Mouse (Mus musculus) mesoderm, embryonic 11.5 days (tissue): Measurements from ENCODE around the gene Tmub1.

Experiments
- DNase-seq: peaks from one replicate; pipeline ENCODE4 v3.0.0-alpha.2; 2012; ENCODE audit warnings: low read depth, low spot score

Tmub1 gene

DNA sequence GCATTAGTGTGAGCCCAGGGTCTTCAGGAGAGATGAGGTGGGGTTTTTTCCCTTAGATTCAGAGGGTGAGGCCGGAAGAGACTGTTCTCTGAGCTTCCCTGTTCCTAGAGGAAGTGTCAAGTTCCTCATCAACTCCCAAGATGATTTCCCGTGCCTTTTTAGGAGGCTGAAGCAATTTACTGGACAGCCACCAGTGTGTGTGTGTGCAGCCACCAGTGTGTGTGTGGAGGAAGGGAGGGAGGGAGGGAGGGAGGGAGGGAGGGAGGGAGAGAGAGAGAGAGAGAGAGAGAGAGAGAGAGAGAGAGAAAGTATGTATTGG lies 6.3 kb upstream of the Tmub1 start:
- DNase-seq = no peak

GRCm38 (mm10) chr5:24453283-24453984 lies 5.8 kb upstream of the Tmub1 start:
- DNase-seq = peak; percentile 44

DNA sequence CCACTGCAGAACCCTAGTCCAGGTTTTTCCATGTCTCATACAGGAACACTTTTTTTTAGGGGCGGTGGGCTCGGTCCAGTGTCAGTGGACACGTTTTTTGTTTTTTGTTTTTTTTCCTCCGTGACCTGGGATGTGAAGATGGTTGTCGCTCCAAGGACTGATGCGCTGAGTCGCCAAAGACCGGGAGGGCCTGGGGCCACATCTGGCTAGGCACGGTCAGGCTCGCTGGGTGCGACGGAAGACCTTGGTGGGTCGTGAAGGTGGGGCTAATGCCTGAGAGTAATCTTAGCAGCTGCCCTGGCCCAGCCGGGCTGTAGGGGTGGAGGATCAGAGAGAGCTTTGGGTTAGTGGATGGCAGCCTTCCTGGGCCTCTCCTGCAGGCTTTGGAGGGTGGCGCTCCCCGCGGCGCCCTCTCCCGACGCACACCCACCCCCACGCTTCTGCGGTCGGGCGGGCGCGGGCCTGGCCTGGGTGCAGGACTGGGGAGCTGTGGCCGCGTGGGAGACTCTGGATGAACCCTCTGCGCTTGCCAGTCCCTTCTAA lies 5.1 kb upstream of the Tmub1 start:
- peak; percentile 30 for DNase-seq

GRCm38 (mm10) chr5:24452030-24452690 lies 4.5 kb upstream of the Tmub1 start, which contains the start of gene Agap3:
Gene Agap3 (plus strand): TSS chr5:24452177.
- DNase-seq = peak; percentile 42

DNA sequence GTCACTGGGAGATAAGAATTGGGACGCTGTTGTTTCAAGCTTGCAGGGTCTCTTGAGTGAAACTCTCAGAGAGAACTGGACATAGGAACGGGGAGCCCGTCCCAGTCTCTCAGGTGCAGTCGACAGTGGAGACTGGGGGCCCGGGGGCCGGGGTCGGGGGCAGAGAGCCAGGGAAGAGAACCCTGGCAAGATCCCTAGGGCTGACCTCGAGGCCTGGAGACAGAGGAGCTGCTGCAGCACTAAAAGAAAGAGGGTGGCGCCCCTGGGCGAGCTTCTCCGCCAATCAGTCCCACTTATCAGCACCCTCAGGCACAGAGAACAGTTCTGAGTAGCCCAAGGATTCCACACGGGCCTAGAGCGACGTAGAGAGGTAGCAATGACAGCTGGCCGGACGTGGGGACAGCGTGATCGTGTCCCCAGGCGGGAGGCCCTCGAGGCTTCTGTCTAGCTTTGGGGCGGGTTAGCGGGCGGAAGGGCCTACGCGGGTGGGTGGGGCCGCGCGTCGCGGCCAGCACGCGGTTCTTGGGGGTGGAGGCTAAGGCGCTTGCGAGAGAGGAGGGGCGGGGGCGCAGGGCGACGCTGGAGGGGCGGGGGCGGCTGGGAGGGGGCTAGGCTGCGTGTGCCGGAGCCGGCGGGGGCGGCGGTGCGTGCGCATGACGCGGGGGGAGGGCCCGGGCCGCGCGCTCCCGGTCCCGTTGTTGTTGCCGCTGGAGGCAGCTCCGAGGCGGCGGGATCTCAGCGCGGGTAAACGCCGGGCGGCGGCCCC lies 3.8 kb upstream of the Tmub1 start:
- peak; percentile 91 for DNase-seq

DNA sequence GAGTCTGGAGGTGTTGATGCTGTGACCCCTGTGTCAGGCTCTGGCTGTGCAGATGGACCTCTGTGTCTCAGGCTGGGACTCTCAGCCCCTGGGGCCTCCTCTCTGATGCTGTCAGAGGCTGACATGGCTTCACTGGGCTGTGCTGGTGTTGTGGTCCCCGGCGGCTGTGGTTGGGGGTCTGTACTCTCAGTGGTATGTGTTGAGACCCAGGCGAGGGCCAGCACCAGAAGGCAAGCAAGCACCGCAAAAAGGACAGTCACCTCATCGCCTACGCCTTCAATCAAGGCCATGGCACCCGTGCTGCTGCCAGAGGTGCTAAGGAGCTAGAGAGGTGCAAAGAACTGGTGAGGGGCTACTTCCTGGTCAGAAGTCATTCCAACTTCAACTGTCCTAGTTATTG lies 1.0 kb downstream of the Tmub1 start:
- DNase-seq = no peak

DNA sequence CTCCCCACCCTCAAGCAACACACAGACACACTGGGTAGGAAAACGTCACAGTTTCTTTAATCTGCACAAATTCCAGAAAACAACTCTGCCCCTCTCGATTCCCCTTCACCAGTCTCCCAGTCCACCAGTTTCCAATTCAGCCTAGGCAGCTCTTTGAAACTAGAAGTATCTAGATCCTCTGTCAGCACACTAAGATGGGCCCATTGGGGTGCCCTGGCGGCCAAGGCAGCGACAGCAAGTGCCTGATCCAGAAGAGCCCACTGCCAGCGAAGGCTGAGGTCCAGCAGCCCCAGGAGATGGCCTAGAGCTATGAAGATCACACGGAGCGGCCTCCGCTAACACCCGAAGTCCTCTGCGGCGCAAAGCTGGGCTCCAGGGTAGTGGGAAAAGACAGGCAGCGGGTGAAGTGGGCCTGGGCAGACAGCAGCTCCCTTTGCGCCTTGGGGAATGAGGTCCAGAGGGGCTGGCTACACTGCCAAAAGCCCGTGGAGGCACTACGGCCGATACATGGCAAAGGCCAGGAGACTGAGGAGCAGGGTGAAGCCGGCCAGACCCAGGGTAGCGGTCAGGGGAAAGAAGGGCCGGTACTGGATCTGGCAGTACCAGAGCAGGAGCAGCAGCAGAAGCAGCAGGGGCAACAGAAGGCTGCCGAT lies 2.1 kb downstream of the Tmub1 start:
- no peak for DNase-seq

DNA sequence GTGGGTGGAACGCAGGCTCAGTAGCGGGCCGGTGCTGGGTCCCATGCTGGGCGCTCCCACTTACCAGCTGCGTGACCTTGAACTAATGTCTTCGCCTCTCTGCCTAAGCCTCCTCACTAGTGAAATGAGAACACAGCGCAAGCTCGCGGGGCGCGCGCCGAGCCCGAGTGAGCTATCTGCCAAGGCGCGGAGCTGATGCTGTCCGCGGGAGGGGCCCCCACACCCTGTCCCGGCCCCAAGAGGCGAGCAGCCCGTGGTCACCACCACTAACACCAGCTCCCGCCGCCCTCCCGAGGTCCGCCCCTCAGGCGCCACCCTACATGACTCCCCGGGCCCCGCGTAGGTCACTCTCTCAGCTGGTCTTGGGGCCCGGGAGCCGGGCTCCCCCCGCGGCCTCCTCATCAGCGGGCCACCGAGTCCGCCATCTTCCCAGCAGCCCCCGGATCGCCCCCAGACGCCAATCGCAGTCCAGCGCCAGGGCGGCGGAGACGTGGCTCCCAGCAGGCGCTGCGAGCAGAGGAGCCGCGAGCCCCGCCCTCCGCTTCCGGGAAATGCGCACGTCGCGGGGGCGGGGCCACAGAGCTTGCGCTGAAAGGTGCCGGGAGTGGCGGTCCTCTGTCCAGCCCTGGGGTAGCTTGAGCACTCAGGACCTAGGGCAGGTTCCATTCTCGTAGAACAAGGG lies 2.8 kb downstream of the Tmub1 start, which contains the start of gene Fastk:
Gene Fastk, minus strand, starts transcription at position 542 of the 682 bp plus-strand sequence.
- peak; percentile 92 for DNase-seq

DNA sequence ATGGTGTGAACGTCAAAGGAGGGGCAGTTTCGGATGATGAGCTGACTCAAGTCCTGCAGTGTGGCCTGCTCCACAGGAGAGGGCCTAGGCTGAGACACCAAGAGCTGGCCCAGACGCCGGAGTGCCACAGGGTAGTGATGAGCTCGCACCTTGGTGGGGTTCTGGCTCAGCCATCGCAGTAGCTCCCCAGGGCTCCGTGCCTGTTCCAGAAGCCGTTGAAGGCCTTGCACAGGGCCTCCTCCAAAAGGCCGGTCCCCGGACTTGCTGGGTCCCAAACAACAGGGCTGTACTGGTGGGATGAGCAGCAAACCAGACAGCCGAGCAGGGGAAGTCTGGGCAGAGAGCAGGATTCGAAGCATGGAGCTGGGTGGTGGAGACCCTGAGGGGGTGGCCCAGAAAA lies 3.7 kb downstream of the Tmub1 start:
- DNase-seq = no peak

DNA sequence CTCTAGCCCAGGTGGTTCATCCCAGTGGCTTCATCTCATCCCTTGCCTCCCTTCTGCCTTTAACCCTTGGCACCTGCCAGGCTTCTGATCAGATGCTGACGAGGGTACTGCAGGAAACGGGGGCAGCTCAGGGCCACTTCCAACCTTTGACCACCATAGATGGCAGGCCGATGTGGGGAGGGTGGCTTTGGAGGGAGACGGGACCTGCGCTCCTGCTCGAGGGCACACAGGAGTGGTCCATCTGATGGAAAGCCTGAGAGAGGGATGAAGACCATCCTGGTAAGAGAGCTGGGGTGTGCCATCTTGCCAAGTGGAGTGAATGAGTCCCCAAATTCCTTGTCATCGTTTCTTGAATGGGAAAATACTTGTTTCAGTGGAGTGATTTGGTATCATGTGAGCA lies 4.5 kb downstream of the Tmub1 start:
- DNase-seq = no peak

- DNase-seq = no peak
These were observed 5.6 kb downstream of the Tmub1 start for GRCm38 (mm10) chr5:24442029-24442428.

DNA sequence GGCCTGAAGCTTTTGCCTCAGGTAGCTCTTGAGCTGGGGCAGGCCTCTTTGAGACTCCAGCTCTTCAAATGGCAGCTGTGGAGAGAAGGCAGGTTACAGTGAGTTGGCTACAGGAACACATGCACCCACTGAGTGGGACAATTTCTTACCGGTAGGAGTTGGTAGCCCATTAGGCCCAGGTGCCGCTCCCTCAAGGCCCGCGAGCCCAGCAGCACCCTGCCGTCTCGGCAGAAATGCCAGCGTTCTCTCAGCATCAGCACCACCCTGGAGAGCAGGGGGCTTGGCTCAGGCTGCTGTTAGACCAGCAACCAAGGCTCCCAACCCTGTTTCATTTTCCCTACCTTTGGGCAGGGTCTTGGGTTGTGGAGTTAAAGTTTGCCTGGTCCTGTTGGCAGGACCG lies 6.5 kb downstream of the Tmub1 start:
- DNase-seq = no peak

DNA sequence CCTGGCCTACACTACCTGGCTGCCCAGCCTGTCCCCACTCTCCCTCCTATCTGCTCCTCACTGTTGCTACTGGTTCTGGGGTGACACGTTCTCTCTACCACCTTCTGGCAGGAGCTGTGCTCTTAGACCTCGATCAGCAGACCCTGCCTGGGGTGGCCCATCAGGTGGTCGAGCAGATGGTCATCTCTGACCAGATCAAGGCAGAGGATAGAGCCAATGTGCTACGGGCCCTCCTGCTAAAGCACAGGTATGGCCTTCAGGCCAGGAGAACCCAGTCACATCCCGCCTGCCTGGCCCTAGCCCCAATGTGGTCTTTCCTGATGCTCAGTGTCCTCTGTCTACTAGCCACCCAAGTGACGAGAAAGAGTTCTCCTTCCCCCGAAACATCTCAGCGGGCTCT lies 13.7 kb downstream of the Tmub1 start:
- no peak for DNase-seq

DNA sequence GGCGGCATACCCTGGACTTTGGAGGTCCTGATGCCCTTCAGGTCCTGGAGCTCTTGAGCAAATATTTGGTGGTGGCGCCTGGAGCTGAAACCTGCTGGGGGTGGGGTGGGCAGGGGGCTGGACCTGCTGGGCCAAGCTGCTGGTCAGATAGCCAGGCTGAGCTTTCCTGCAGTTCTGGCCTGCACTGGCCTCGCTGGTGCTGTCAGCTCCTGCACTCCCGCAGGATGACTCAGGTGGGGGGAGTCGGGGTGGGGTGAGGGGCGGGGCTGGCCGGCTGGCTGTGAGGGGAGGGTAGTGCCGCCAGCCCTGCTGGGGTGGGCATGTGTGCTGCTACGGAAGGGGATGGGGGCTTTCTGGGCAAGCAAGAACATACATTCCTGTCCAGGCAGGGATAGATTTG lies 19.1 kb downstream of the Tmub1 start:
- DNase-seq = no peak

DNA sequence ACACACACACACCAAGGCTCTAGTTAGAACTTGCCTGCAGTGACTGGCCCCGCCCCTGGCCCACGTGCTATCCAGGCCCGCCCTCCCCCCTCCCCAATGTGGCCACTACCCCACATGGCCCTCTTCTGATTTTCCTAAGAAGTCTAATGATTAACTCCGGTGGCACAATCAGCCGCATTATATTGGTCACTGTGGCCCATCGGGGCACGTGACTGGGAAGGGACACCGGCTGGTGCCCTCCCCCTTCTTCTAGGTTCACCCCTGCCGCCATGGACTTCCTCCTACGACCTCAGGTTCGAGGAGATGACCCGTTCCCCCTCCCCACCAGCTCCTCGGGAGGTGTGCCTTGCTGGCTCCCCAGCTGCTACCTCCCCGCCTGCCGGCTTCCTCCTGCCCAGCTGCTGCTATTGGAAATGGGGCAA lies 19.7 kb downstream of the Tmub1 start:
- DNase-seq = peak; percentile 47

- no peak for DNase-seq
These were observed 20.4 kb downstream of the Tmub1 start for GRCm38 (mm10) chr5:24427285-24427633.

GRCm38 (mm10) chr5:24426556-24427284 lies 20.9 kb downstream of the Tmub1 start:
- no peak for DNase-seq

DNA sequence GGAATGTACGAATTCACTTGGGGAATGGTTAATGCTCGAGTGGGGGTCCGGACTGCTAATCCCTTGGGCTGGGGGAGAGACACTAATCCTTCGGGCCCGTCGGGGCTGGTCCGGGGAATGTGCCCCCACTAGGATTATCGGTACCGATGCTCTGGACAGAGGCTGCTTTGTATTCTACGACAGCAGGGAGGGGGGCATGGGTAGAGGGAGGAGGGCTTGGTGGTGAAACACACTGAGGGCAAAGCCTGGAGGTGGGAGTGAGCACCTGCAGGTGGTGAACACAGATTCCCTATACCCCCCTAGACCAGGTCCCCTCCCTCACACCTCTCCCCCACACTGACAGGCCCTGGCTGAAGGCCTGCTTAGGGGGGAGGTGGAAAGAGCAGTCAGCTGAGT lies 21.6 kb downstream of the Tmub1 start:
- no peak for DNase-seq

DNA sequence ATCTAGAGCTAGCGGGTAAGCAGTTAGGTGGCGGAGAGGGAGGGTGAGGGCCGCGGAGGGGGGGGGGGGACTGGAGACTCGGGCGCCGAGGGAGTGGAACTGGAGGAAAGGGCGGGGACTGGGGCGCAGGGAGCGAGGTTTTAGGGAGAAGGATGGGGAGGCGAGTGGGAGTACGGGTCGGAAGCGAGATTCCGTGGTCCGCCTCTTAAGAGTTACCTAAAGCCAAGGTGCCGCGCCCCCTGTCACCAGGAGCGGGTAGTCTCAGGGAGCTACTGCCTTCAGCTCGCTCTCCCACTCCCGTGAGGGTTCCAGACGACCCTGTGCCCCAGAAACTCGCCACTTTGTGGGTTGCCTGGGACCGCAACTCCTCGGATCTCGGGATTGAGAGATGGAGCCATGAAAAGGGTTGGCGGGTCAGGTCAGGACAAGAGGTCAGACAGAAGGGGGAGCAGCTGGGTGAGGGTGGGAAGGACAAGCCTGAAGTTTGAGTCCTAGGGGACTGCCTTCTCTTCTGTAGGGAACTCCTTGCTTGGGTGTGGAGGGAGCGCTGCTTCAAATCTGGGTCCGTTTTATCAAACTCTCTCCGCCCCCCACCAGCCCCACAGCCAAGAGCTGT lies 22.1 kb downstream of the Tmub1 start:
- peak; percentile 53 for DNase-seq

- DNase-seq = peak; percentile 91
These were observed 22.7 kb downstream of the Tmub1 start for GRCm38 (mm10) chr5:24424861-24425411.
